Mouse (Mus musculus) right cerebral cortex, postnatal 36 days (tissue): ENCODE measurements around the gene Galnt18.
A peak's percentile ranks its signal among the peaks of the same experiment; 100 is the strongest.

Experiments
- DNase-seq, 2 experiments: peaks; one replicate each; pipeline ENCODE4 v3.0.0; 2022; ENCODE audit warnings: low spot score in 2 of 2, mixed read lengths in 1 of 2

The Galnt18 gene

DNA sequence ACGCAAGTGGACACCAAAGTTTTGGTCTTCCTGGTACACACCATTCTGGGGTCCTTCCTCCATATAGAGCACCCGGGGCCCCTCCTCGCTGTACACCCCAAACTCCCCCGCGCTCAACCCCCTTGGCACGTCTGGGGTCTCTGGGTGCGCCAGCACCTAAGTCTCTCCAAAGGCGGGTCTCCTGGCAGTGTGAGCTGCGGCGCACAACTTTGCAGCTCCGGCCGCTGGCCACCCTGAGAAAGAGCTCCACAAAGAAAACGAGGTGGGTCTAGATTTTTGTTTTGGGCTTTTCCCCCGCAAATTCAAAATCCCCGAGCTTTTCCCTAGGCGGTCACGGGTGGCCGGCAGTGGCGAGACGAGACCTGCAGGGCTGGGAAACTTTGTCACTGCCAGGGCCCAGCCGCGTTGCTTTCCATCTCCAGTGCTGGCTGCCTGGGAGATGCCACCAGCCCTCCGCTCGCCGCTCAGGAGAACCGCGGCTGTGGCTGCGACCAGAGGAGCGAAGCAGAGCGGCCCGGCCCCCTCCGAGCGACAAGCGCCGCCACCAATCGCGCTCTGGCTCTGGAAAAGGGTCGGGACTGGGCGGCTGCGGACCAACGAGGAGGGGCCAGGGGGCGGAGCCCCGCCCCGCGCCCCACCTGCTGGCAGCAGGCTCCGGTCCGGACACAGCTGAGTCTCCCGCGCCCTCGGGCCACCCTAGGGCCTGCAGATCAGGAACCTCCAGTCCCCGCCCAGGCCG is at the start of gene Galnt18:
Gene Galnt18 (minus strand): TSS at position 474 of the 739 bp plus-strand sequence.
- DNase-seq, result peak; percentile 89 to 93

GRCm38 (mm10) chr7:111827337-111827736 is 47.6 kb upstream of the Galnt18 start:
- no peak for DNase-seq

- peak in 1 of 2 experiments; percentile 10 for DNase-seq
Measured at GRCm38 (mm10) chr7:111813093-111813492, 33.3 kb upstream of the Galnt18 start.

DNA sequence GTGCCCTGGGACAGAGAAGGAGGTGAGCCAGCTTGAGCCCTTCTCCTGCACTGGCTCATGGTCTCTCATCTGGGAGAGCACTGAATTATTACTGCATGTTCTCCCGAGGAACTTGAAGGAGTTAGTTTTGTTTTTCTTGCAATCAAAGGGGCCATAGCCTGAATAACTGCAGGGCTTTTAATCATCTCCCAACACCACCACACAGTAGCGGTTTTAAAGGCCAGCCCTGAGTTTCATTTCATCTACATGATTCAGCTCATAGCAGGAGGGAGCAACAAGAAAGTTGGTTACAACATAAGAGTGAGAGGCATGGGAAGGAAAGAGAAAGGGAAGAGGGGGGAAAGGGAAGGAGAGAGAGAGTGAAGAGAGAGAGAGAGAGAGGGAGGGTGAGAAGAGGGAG is 31.3 kb upstream of the Galnt18 start:
- no peak for DNase-seq

GRCm38 (mm10) chr7:111809796-111810195 is 30.0 kb upstream of the Galnt18 start:
- DNase-seq, result no peak

- DNase-seq, result no peak
Measured at GRCm38 (mm10) chr7:111806083-111806482, 26.3 kb upstream of the Galnt18 start.

GRCm38 (mm10) chr7:111804646-111805045 is 24.9 kb upstream of the Galnt18 start:
- DNase-seq, result no peak

DNA sequence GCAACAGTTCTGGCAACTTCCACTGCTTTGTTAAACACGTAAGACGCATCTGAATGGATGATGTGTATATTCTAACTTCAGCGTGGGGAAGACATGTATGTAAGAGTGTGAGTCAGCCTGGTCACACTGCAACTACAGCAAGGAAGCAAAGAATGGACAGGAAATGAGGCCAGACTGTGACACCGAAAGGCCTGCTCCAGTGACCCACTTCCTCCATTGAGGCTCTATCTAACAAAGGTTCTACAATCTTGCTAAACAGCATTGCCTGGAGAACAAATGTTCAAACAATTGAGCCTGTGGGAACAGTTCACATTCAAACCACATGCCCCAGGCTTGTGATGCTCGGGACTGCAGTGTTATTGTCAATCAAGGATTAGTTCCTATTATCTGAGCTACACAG is 21.0 kb upstream of the Galnt18 start:
- DNase-seq, result no peak

- no peak for DNase-seq
Measured at GRCm38 (mm10) chr7:111800120-111800519, 20.3 kb upstream of the Galnt18 start.

GRCm38 (mm10) chr7:111799021-111799420 is 19.2 kb upstream of the Galnt18 start:
- no peak for DNase-seq

GRCm38 (mm10) chr7:111797337-111798010 is 17.7 kb upstream of the Galnt18 start:
- DNase-seq, result no peak

DNA sequence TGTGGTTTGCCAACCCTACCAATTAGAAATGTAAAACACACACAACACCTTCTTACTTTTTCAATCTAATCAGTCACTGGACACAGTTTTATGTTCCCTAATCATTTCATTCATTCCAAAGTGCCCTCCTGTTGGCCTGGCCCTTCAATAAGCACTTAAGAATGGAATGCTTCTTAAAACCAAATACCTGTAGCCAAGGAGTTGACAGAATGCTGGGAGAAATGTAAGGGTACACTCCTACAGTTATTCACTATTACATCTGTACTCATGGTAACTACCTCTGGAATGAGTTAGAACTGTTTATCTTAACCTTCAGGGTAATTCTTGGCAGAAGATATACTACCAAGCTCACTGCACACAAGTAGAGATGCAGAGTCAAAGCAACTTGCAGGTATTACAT is 15.3 kb upstream of the Galnt18 start:
- no peak for DNase-seq

- no peak for DNase-seq
Measured at GRCm38 (mm10) chr7:111792154-111792553, 12.4 kb upstream of the Galnt18 start.

DNA sequence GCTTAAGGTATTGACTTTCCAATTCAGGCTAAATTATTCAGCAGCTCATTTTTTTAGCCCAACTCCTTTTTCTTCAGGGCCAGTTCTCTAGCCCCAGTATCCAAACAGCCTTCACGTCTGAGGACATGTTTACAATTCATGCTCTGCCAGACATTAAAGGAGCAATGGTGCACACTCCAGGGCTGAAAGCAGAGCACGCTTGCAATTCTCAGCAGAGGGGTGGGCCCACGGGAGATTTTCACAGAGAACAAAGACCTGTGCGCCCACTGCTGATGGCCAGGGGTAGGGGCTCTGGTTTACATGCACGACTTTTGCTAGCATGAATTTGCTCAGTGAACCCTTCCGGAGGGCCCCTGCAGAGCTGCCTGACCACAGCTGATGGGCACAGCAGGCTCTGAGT is 11.6 kb upstream of the Galnt18 start:
- no peak for DNase-seq

DNA sequence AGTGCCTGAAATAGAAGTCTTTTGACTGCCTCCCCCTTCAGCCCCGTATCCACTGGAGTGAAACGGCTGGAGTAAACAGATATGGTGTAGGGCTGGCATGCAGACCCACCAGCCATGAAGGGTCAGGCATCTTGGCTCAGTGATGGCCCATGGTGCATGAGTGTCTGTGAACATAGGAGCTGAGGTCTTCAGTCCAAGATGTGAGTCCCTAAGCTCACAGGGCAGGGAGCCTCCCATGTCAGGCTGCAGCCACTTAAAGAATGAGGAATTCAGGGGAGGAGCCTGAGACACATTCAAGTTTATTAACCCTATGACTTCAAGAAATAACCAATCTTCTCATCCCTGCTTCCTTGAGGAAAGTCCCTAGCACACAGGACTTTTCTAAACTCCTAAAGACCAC is 8.1 kb upstream of the Galnt18 start:
- no peak for DNase-seq

- peak; percentile 68 to 74 for DNase-seq
Measured at GRCm38 (mm10) chr7:111785478-111785877, 5.7 kb upstream of the Galnt18 start.

- DNase-seq, result peak; percentile 49
Measured at GRCm38 (mm10) chr7:111782126-111782525, 2.3 kb upstream of the Galnt18 start.

- DNase-seq, result no peak
Measured at GRCm38 (mm10) chr7:111781316-111781715, 1.5 kb upstream of the Galnt18 start.

DNA sequence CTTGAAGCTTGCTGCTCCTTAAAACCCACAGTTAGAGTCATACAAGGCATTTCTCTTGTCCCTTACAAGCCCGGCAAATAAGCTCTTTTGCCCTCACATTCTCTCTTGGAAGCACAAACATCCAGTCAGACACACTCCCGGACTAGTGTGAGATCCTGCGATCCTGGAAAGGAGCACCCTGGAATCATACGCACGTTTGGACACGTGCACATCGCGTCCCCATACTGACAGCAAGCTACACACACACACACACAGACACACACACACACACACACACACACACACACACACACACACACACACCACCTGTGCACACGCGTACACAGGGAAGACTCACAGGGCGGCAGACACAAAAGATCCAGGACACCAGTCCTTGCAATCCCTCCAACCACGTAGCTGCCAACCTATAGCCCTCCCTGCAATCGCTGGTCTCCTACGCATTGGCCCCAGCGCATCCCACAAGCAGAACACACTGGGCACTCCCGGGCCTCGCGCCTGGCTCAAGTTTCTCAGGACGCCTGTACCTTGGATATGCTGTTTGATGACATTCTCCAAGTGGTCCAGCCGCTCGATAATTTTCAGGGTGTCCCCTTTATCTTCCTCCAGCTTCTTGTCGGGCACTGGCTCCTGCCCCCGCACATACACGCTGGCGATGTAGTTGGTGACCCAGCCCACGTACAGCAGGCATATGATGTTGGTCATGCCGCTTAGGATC is 831 bp downstream of the Galnt18 start:
- peak; percentile 32 to 39 for DNase-seq

- no peak for DNase-seq
Measured at GRCm38 (mm10) chr7:111778212-111778611, 1.6 kb downstream of the Galnt18 start.

DNA sequence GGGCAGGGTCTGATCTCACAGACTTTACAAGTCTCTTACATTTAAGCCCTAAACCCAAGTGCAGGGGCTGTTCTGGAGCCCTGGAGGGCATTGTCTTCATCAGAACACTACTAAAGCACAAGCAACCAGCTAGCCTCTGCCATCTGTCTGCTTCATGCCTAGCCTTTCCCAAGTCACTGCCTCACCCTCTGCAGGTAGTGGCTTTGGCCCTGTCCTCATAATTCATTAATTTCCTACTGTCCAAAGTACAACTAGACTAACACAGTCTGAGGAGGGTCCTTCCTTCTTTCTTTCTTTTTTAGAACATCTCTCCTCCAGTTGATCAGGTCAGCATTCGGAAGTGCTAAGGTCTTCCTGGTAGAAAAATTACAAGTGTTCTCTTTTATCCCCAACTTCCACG is 2.6 kb downstream of the Galnt18 start:
- no peak for DNase-seq

- no peak for DNase-seq
Measured at GRCm38 (mm10) chr7:111776160-111776559, 3.6 kb downstream of the Galnt18 start.

- no peak for DNase-seq
Measured at GRCm38 (mm10) chr7:111772398-111772797, 7.4 kb downstream of the Galnt18 start.
